Mouse (Mus musculus) heart, embryonic 11.5 days (tissue): ENCODE measurements at regions not wholly inside any gene's neighbourhood (a gene's known extent, or its start where the extent isn't known, plus 50 kb on each side); places are given as distances from the start of the nearest gene placed in this dataset.

Experiments used
- ATAC-seq: fragments of 200-750 bp; cut with Nextera tagmentation; replicated peaks from 2 replicates; pipeline ENCODE4 v1.8.0; 2017; ENCODE audit warnings: moderate library complexity; ENCODE audit not compliant: insufficient number of reproducible peaks, low FRiP score, low TSS enrichment
- H3K27ac ChIP-seq: fragments of 300-500 bp; sonication (generic); 2 replicates; pipeline ENCODE4 v1.5.1; 2014; ENCODE audit warnings: mild to moderate bottlenecking, low read depth, low read length
- H3K27me3 ChIP-seq: fragments of 300-500 bp; sonication (generic); 2 replicates; pipeline ENCODE4 v1.6.1; 2014; ENCODE audit warnings: mild to moderate bottlenecking, low read length, mixed read lengths; ENCODE audit not compliant: control insufficient read depth, insufficient read depth
- H3K36me3 ChIP-seq: fragments of 300-500 bp; sonication (generic); 2 replicates; pipeline ENCODE4 v1.6.1; 2014; ENCODE audit warnings: mild to moderate bottlenecking, low read length, moderate library complexity, mixed read lengths; ENCODE audit not compliant: control insufficient read depth, insufficient read depth
- H3K4me1 ChIP-seq: fragments of 300-500 bp; sonication (generic); 2 replicates; pipeline ENCODE4 v1.6.1; 2014; ENCODE audit warnings: low read length; ENCODE audit not compliant: control insufficient read depth, insufficient read depth
- H3K4me2 ChIP-seq: fragments of 300-500 bp; sonication (generic); 2 replicates; pipeline ENCODE4 v1.6.1; 2014; ENCODE audit warnings: mild to moderate bottlenecking, moderate library complexity
- H3K4me3 ChIP-seq: fragments of 300-500 bp; sonication (generic); 2 replicates; pipeline ENCODE4 v1.5.1; 2014; ENCODE audit warnings: low read depth, low read length
- H3K9ac ChIP-seq: fragments of 300-500 bp; sonication (generic); 2 replicates; pipeline ENCODE4 v1.6.1; 2014; ENCODE audit warnings: mild to moderate bottlenecking, low read depth, low read length, moderate library complexity
- H3K9me3 ChIP-seq: fragments of 300-500 bp; sonication (generic); replicated peaks from 2 replicates; pipeline ENCODE4 v1.6.1; 2016; ENCODE audit warnings: low read length; ENCODE audit not compliant: control insufficient read depth
- WGBS: fragments of 180-500 bp; shearing (Covaris S2); extraction: QIAGEN DNeasy Blood & Tissue Kit; methylation state at CpG from one replicate; pipeline ENCODE4 v1.1.7; 2014; ENCODE audit not compliant: insufficient replicate concordance; 5-methylcytosine and 5-hydroxymethylcytosine counted together

- Histone ChIP-seq H3K9ac (no peak overlapping the region), H3K9me3 (no peaks in the 10 kb centered on the region), H3K4me3 (no peak overlapping the region), H3K27me3 (no peaks in the 10 kb centered on the region), H3K4me1 (no peaks in the 10 kb centered on the region), H3K36me3 (no peaks in the 10 kb centered on the region), H3K4me2 (no peak overlapping the region), H3K27ac (no peak overlapping the region)
- no peak for ATAC-seq
- 71% methylated on average over 5 of the region's 5 CpGs for WGBS
Measured at GRCm38 (mm10) chr1:163650577-163651180, 74.4 kb downstream of the Mettl11b start.

GRCm38 (mm10) chr1:163642091-163642490, 82.9 kb downstream of the Mettl11b start:
- H3K9ac ChIP-seq, result no peak overlapping the region
- H3K4me2 ChIP-seq, result no peak overlapping the region

GRCm38 (mm10) chr1:163640527-163641228, 84.4 kb downstream of the Mettl11b start:
- Histone ChIP-seq H3K9ac (no peak overlapping the region), H3K4me2 (no peak overlapping the region), H3K4me1 (no peaks in the 10 kb centered on the region), H3K9me3 (no peaks in the 10 kb centered on the region), H3K27me3 (no peaks in the 10 kb centered on the region), H3K27ac (no peak overlapping the region), H3K4me3 (no peak overlapping the region), H3K36me3 (no peaks in the 10 kb centered on the region)
- ATAC-seq, result no peak
- 74% methylated on average over 9 of the region's 9 CpGs for WGBS

More at GRCm38 (mm10) chr1:163642091-163642490, 82.9 kb downstream of the Mettl11b start:
- Histone ChIP-seq H3K4me3 (no peak overlapping the region), H3K4me1 (no peaks in the 10 kb centered on the region), H3K9me3 (no peaks in the 10 kb centered on the region), H3K27ac (no peak overlapping the region), H3K36me3 (no peaks in the 10 kb centered on the region), H3K27me3 (no peaks in the 10 kb centered on the region)
- WGBS, result 87% methylated on average over 1 of the region's 1 CpGs
- ATAC-seq, result no peak

- H3K9ac ChIP-seq, result no peak overlapping the region
- 85% methylated on average over 5 of the region's 5 CpGs for WGBS
- H3K4me1 ChIP-seq, result no peaks in the 10 kb centered on the region
- H3K27me3 ChIP-seq, result no peaks in the 10 kb centered on the region
- H3K9me3 ChIP-seq, result no peaks in the 10 kb centered on the region
- no peak for ATAC-seq
- H3K27ac ChIP-seq, result no peak overlapping the region
- no peak overlapping the region for H3K4me3 ChIP-seq
- no peak overlapping the region for H3K4me2 ChIP-seq
- no peaks in the 10 kb centered on the region for H3K36me3 ChIP-seq
Measured at GRCm38 (mm10) chr1:163630291-163630812, 94.7 kb downstream of the Mettl11b start.

- Histone ChIP-seq H3K4me2 (no peak overlapping the region), H3K9ac (no peak overlapping the region), H3K27me3 (no peaks in the 10 kb centered on the region), H3K4me1 (no peaks in the 10 kb centered on the region), H3K4me3 (no peak overlapping the region), H3K27ac (no peak overlapping the region), H3K9me3 (no peaks in the 10 kb centered on the region), H3K36me3 (no peaks in the 10 kb centered on the region)
- ATAC-seq, result no peak
- WGBS, result 75% methylated on average over 4 of the region's 4 CpGs
Measured at GRCm38 (mm10) chr1:163624887-163625286, 100.1 kb downstream of the Mettl11b start.

GRCm38 (mm10) chr1:163621293-163621692, 103.7 kb downstream of the Mettl11b start:
- H3K4me1 ChIP-seq, result no peaks in the 10 kb centered on the region
- H3K9ac ChIP-seq, result no peak overlapping the region
- H3K4me3 ChIP-seq, result no peak overlapping the region
- H3K27me3 ChIP-seq, result no peaks in the 10 kb centered on the region
- H3K27ac ChIP-seq, result no peak overlapping the region
- H3K4me2 ChIP-seq, result no peak overlapping the region
- no peaks in the 10 kb centered on the region for H3K36me3 ChIP-seq
- ATAC-seq, result no peak
- 82% methylated on average over 3 of the region's 3 CpGs for WGBS
- H3K9me3 ChIP-seq, result no peaks in the 10 kb centered on the region

- no peak overlapping the region for H3K4me3 ChIP-seq
- no peak for ATAC-seq
- H3K27ac ChIP-seq, result no peak overlapping the region
- no peak overlapping the region for H3K4me2 ChIP-seq
- no peaks in the 10 kb centered on the region for H3K4me1 ChIP-seq
- 70% methylated on average over 7 of the region's 7 CpGs for WGBS
- H3K9ac ChIP-seq, result no peak overlapping the region
- H3K36me3 ChIP-seq, result no peaks in the 10 kb centered on the region
- no peaks in the 10 kb centered on the region for H3K27me3 ChIP-seq
- H3K9me3 ChIP-seq, result no peaks in the 10 kb centered on the region
Measured at GRCm38 (mm10) chr1:163619831-163620230, 105.2 kb downstream of the Mettl11b start.

- no peak overlapping the region for H3K4me3 ChIP-seq
- H3K4me1 ChIP-seq, result no peaks in the 10 kb centered on the region
- H3K27ac ChIP-seq, result no peak overlapping the region
- no peak for ATAC-seq
- 56% methylated on average over 3 of the region's 3 CpGs for WGBS
- no peaks in the 10 kb centered on the region for H3K27me3 ChIP-seq
- H3K9me3 ChIP-seq, result no peaks in the 10 kb centered on the region
- H3K36me3 ChIP-seq, result no peaks in the 10 kb centered on the region
- H3K9ac ChIP-seq, result no peak overlapping the region
- H3K4me2 ChIP-seq, result no peak overlapping the region
Measured at GRCm38 (mm10) chr1:163618132-163618531, 106.9 kb downstream of the Mettl11b start.

GRCm38 (mm10) chr1:163616596-163616995, 108.4 kb downstream of the Mettl11b start:
- WGBS, result 62% methylated on average over 3 of the region's 3 CpGs
- Histone ChIP-seq H3K36me3 (no peaks in the 10 kb centered on the region), H3K9me3 (no peaks in the 10 kb centered on the region), H3K4me1 (no peaks in the 10 kb centered on the region), H3K4me2 (no peak overlapping the region), H3K27ac (no peak overlapping the region), H3K27me3 (no peaks in the 10 kb centered on the region), H3K4me3 (no peak overlapping the region), H3K9ac (no peak overlapping the region)
- no peak for ATAC-seq
